Mouse (Mus musculus) frontal cortex, postnatal 36 days (tissue): ENCODE measurements around the gene Phactr4.

Source experiments
- DNase-seq, 2 experiments: peaks; one replicate each; pipeline ENCODE4 v3.0.0; 2022; ENCODE audit warnings: low spot score in 2 of 2

The Phactr4 gene

GRCm38 (mm10) chr4:132338943-132339342, 83.3 kb downstream of the Phactr4 start:
- DNase-seq: no peak

GRCm38 (mm10) chr4:132332880-132333279, 89.4 kb downstream of the Phactr4 start:
- no peak for DNase-seq

- no peak for DNase-seq
Measured at GRCm38 (mm10) chr4:132331960-132332359, 90.3 kb downstream of the Phactr4 start.

GRCm38 (mm10) chr4:132329835-132330354, 92.4 kb downstream of the Phactr4 start:
- DNase-seq: no peak

- peak; percentile 78 to 79 for DNase-seq
Measured at GRCm38 (mm10) chr4:132329115-132329834, 93.0 kb downstream of the Phactr4 start, which contains the start of gene Trnau1ap. Gene Trnau1ap (minus strand): TSS chr4:132329538.

- no peak for DNase-seq
Measured at GRCm38 (mm10) chr4:132328391-132328982, 93.8 kb downstream of the Phactr4 start.

GRCm38 (mm10) chr4:132326481-132326880, 95.8 kb downstream of the Phactr4 start:
- DNase-seq: no peak

- no peak for DNase-seq
Measured at GRCm38 (mm10) chr4:132315711-132316110, 106.6 kb downstream of the Phactr4 start.

- DNase-seq: no peak
Measured at GRCm38 (mm10) chr4:132312627-132313026, 109.7 kb downstream of the Phactr4 start.

GRCm38 (mm10) chr4:132311801-132312200, 110.5 kb downstream of the Phactr4 start:
- no peak for DNase-seq

GRCm38 (mm10) chr4:132311209-132311608, 111.1 kb downstream of the Phactr4 start:
- no peak for DNase-seq

GRCm38 (mm10) chr4:132309849-132310472, 112.3 kb downstream of the Phactr4 start:
- peak in 1 of 2 experiments; percentile 54 for DNase-seq

GRCm38 (mm10) chr4:132309140-132309848, 113.0 kb downstream of the Phactr4 start:
- peak in 1 of 2 experiments; percentile 40 for DNase-seq

GRCm38 (mm10) chr4:132308437-132309139, 113.7 kb downstream of the Phactr4 start:
- peak; percentile 90 to 93 for DNase-seq

GRCm38 (mm10) chr4:132306004-132306403, 116.3 kb downstream of the Phactr4 start:
- no peak for DNase-seq
